Mouse (Mus musculus): ENCODE results near the gene Smok3b. TPM values are rescaled to one million over a fixed set of nuclear protein-coding genes. Genes with fewer than 3 reads are reported as not detected.

Gene Smok3b
- polyA plus RNA-seq, 1 experiment from 2014 or later, result not detected

DNA sequence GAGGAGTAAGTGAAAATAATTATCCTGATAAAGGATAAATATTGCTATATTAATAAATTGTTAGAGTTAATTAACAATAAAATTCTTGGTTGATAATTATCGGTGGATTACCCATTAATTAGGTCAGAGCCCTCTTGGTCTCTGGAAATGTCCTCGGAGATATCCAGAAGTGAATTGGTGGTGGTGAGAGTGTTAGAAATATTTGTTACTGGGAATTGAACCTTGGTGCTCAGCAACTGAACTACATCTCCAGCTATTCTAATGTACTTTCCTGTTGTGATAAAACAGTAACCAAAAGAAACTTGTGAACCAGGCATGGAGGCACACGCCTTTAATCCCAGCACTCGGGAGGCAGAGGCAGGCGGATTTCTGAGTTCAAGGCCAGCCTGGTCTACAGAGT is 59.2 kb downstream of the Smok3b start:
- 88% methylated on average over 5 of the region's 5 CpGs for WGBS
- Histone ChIP-seq H3K4me2 (ENCODE audit: low read depth, low read length, severe bottlenecking) (no peak overlapping the region), H3K4me1 (replicated peaks; ENCODE audit: control insufficient read depth, insufficient read depth, low read length) (no peaks in the 10 kb centered on the region), H3K27ac (ENCODE audit: low read depth, low read length) (no peak overlapping the region), H3K9ac (ENCODE audit: low read length) (no peak overlapping the region), H3K4me3 (ENCODE audit: low read depth, low read length) (no peak overlapping the region), H3K27me3 (ENCODE audit: control insufficient read depth, insufficient read depth, low read length) (no peaks in the 10 kb centered on the region), H3K36me3 (ENCODE audit: control insufficient read depth, insufficient read depth, low read length) (no peaks in the 10 kb centered on the region), H3K9me3 (ENCODE audit: control insufficient read depth, low read length) (no peaks in the 10 kb centered on the region)
- DNase-seq (ENCODE audit: low spot score) (no peak), ATAC-seq (replicated peaks; ENCODE audit: low FRiP score) (no peak)

DNA sequence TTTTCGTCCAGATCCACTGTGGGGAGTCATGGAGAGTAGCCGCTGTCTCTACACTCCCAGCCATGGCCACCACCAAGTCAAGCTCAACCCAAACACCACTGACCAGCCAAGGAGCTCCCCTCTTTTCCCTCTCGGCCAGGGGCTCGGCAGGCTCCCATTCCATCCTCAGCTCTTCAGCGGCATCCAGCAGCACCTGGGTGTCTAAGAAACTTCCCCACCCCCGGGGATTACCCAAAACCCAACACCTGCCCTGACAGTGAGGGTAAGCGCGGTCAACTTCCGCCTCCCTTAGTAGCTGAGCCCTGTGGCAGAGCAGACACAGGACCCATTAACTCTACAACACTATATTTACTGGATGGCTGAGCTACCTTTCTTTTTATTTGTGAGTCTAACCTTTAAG is 60.2 kb downstream of the Smok3b start:
- Histone ChIP-seq H3K27ac (ENCODE audit: low read depth, low read length) (no peak overlapping the region), H3K27me3 (ENCODE audit: control insufficient read depth, insufficient read depth, low read length) (no peaks in the 10 kb centered on the region), H3K4me2 (ENCODE audit: low read depth, low read length, severe bottlenecking) (no peak overlapping the region), H3K4me1 (replicated peaks; ENCODE audit: control insufficient read depth, insufficient read depth, low read length) (peaks cover 2% of the 10 kb centered on the region; the same call in 1 of the 2 replicates), H3K9ac (ENCODE audit: low read length) (no peak overlapping the region), H3K9me3 (ENCODE audit: control insufficient read depth, low read length) (no peaks in the 10 kb centered on the region), H3K36me3 (ENCODE audit: control insufficient read depth, insufficient read depth, low read length) (no peaks in the 10 kb centered on the region), H3K4me3 (ENCODE audit: low read depth, low read length) (no peak overlapping the region)
- DNase-seq (ENCODE audit: low spot score) (no peak), ATAC-seq (replicated peaks; ENCODE audit: low FRiP score) (no peak)
- 86% methylated on average over 9 of the region's 9 CpGs for WGBS

DNA sequence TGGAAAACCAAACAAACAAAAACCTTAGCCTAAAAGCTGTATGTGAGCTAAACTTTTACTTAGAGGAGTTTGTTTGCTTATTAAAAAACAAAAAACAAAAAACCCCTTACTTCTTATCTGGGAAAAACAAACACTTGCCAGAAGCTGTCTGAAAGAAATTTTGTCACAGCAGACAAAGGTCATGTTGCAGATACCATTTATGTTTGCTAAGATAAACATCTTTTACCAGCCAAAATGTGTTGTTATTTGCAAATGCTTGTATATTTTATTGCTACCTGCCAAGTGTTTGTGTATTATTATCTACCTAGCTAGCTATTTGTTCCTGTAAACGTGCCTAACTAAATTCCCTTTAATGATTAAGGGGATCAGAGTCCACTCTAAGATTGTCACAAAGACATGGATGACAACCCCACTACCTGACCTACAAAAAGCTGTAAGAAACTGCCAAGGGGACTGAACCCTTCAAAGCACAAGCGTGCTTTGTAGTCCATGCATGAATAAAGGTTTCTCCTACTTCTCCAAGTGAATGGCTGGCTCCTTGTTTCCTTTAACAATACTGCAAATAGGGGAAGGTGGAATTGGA is 62.2 kb downstream of the Smok3b start:
- ATAC-seq (replicated peaks; ENCODE audit: low FRiP score), result no peak

DNA sequence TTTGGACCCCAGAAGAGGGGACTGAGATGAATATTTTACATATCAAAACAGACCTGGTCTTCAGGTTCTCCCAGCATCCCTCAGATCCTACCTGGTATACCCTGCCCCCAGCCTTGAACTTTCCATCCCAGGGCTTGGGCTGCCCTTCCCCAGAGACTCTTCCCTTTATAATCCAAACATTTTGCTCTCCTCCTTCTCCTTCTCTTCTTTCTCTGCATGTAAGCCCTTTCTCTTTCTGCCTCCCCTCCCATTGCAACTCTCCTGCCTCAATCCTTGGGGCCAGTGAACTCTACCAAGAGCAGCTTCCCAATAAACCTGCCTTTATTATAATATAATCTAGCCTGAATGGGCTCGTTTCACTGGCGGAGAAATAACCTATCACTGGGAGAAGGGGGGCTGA is 62.7 kb downstream of the Smok3b start:
- Histone ChIP-seq H3K4me1 (replicated peaks; ENCODE audit: control insufficient read depth, insufficient read depth, low read length) (peaks cover 4% of the 10 kb centered on the region; the same call in 1 of the 2 replicates), H3K9ac (ENCODE audit: low read length) (no peak overlapping the region), H3K36me3 (ENCODE audit: control insufficient read depth, insufficient read depth, low read length) (no peaks in the 10 kb centered on the region; the same call in 1 of the 2 replicates), H3K4me3 (ENCODE audit: low read depth, low read length) (no peak overlapping the region), H3K9me3 (ENCODE audit: control insufficient read depth, low read length) (no peaks in the 10 kb centered on the region), H3K27me3 (ENCODE audit: control insufficient read depth, insufficient read depth, low read length) (no peaks in the 10 kb centered on the region), H3K27ac (ENCODE audit: low read depth, low read length) (no peak overlapping the region), H3K4me2 (ENCODE audit: low read depth, low read length, severe bottlenecking) (no peak overlapping the region)
- 89% methylated on average over 2 of the region's 2 CpGs for WGBS
- DNase-seq (ENCODE audit: low spot score) (no peak), ATAC-seq (replicated peaks; ENCODE audit: low FRiP score) (no peak)

More for the DNA sequence above, 62.2 kb downstream of the Smok3b start:
- H3K4me1 ChIP-seq (replicated peaks; ENCODE audit: control insufficient read depth, insufficient read depth, low read length), result peaks cover 4% of the 10 kb centered on the region; the same call in 1 of the 2 replicates
- no peak for DNase-seq (ENCODE audit: low spot score)
- no peak overlapping the region for H3K27ac ChIP-seq (ENCODE audit: low read depth, low read length)
- no peak overlapping the region for H3K4me3 ChIP-seq (ENCODE audit: low read depth, low read length)
- no peaks in the 10 kb centered on the region for H3K9me3 ChIP-seq (ENCODE audit: control insufficient read depth, low read length)
- H3K36me3 ChIP-seq (ENCODE audit: control insufficient read depth, insufficient read depth, low read length), result no peaks in the 10 kb centered on the region; the same call in 1 of the 2 replicates
- WGBS, result 71% methylated on average over 2 of the region's 2 CpGs
- no peaks in the 10 kb centered on the region for H3K27me3 ChIP-seq (ENCODE audit: control insufficient read depth, insufficient read depth, low read length)
- no peak overlapping the region for H3K9ac ChIP-seq (ENCODE audit: low read length)
- no peak overlapping the region for H3K4me2 ChIP-seq (ENCODE audit: low read depth, low read length, severe bottlenecking)

DNA sequence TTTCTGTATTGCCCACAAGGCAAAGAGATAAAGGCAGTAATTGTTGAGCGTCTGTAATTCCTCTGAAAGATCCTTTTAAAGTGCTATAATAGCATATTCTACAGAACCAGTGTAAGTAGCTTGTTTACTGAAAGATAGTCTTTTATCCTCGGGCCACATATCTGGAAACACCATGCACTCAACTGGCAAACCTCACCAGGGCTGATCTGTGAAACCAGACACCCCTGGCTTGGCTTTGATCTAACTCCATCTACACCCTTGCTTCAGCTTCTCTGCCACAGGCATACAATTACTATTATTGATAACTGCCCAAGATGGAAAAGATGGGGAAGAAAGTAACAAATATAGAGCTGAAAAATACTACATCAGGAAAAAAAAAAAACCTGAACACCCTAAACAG is 63.3 kb downstream of the Smok3b start:
- Histone ChIP-seq H3K27me3 (ENCODE audit: control insufficient read depth, insufficient read depth, low read length) (no peaks in the 10 kb centered on the region), H3K4me1 (replicated peaks; ENCODE audit: control insufficient read depth, insufficient read depth, low read length) (peaks cover 4% of the 10 kb centered on the region; the same call in 1 of the 2 replicates), H3K9me3 (ENCODE audit: control insufficient read depth, low read length) (no peaks in the 10 kb centered on the region), H3K36me3 (ENCODE audit: control insufficient read depth, insufficient read depth, low read length) (no peaks in the 10 kb centered on the region; the same call in 1 of the 2 replicates), H3K4me3 (ENCODE audit: low read depth, low read length) (peak overlapping the region; percentile 94), H3K4me2 (ENCODE audit: low read depth, low read length, severe bottlenecking) (peak overlapping the region; percentile 24; the same call in 1 of the 2 replicates), H3K27ac (ENCODE audit: low read depth, low read length) (no peak overlapping the region), H3K9ac (ENCODE audit: low read length) (peak overlapping the region; percentile 99)
- WGBS, result 70% methylated on average over 2 of the region's 2 CpGs
- DNase-seq (ENCODE audit: low spot score), result no peak
- ATAC-seq (replicated peaks; ENCODE audit: low FRiP score), result peak; percentile 25; the same call in 1 of the 2 replicates

DNA sequence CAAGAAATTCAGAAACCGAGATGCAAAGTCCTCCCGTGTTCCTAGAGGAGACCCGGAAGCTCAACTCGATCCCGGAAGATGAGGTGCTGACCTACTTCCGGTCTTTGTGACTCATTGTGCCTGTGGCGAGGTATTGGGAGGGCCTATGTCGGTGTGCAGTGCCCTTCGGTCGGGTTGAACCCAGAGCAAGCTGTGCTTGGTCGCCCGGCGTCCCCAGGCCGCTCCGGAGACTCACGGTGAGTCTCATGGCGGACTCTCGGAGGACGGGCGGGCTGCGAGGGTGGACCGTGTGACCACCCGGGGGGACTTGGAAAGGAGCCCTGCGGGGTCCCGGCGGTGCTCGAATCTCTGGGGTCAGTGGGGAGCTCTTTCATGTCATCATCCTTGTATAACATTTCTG is 63.8 kb downstream of the Smok3b start, which contains the start of gene Zkscan1:
Gene Zkscan1 (plus strand): TSS at position 89 of the 400 bp plus-strand sequence.
- Histone ChIP-seq H3K4me3 (ENCODE audit: low read depth, low read length) (peak within 1 kb of the TSS; percentile 94), H3K9me3 (ENCODE audit: control insufficient read depth, low read length) (no peaks in the 10 kb centered on the region), H3K9ac (ENCODE audit: low read length) (peak within 1 kb of the TSS; percentile 99), H3K27ac (ENCODE audit: low read depth, low read length) (peak within 1 kb of the TSS; percentile 66), H3K27me3 (ENCODE audit: control insufficient read depth, insufficient read depth, low read length) (no peaks in the 10 kb centered on the region), H3K4me2 (ENCODE audit: low read depth, low read length, severe bottlenecking) (peak within 1 kb of the TSS; percentile 70), H3K36me3 (ENCODE audit: control insufficient read depth, insufficient read depth, low read length) (no peaks in the 10 kb centered on the region; the same call in 1 of the 2 replicates), H3K4me1 (replicated peaks; ENCODE audit: control insufficient read depth, insufficient read depth, low read length) (peaks cover 4% of the 10 kb centered on the region; the same call in 1 of the 2 replicates)
- ATAC-seq (replicated peaks; ENCODE audit: low FRiP score) (peak; percentile 94), DNase-seq (ENCODE audit: low spot score) (peak; percentile 86)
- WGBS, result under 1% methylated on average over 27 of the region's 27 CpGs

DNA sequence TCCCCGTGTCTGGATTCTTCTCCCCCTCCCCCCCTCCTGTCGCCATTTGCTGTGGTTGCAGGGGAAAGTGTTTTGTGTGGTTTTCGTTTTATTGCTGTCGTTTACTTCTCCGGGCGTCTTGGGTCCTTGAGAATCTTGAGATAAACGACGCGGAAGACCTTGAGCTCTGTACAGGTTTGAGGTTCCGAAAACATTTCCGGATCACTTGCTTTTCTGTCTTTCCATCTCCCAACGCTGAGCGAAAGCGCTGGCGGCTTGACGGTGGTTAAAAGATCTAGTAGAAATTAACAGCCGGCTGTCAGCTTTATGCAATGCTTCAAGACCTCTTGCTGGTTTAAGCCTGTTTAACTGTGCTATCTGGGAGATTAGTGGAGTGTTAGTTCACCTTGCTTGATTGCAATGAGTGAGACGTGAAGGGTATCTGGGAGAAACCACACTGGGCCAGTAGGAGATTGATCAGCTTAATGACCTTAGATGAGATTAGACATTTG is 64.2 kb downstream of the Smok3b start:
- peak overlapping the region; percentile 99 for H3K9ac ChIP-seq (ENCODE audit: low read length)
- H3K4me3 ChIP-seq (ENCODE audit: low read depth, low read length), result peak overlapping the region; percentile 94
- peak overlapping the region; percentile 70 for H3K4me2 ChIP-seq (ENCODE audit: low read depth, low read length, severe bottlenecking)
- under 1% methylated on average over 18 of the region's 18 CpGs for WGBS
- no peaks in the 10 kb centered on the region for H3K9me3 ChIP-seq (ENCODE audit: control insufficient read depth, low read length)
- ATAC-seq (replicated peaks; ENCODE audit: low FRiP score), result 0 out of 2 replicates have a peak, but pooled peaks have one; percentile 8
- no peak for DNase-seq (ENCODE audit: low spot score)
- no peaks in the 10 kb centered on the region for H3K27me3 ChIP-seq (ENCODE audit: control insufficient read depth, insufficient read depth, low read length)
- no peaks in the 10 kb centered on the region; the same call in 1 of the 2 replicates for H3K36me3 ChIP-seq (ENCODE audit: control insufficient read depth, insufficient read depth, low read length)
- peaks cover 4% of the 10 kb centered on the region; the same call in 1 of the 2 replicates for H3K4me1 ChIP-seq (replicated peaks; ENCODE audit: control insufficient read depth, insufficient read depth, low read length)
- peak overlapping the region; percentile 66 for H3K27ac ChIP-seq (ENCODE audit: low read depth, low read length)

DNA sequence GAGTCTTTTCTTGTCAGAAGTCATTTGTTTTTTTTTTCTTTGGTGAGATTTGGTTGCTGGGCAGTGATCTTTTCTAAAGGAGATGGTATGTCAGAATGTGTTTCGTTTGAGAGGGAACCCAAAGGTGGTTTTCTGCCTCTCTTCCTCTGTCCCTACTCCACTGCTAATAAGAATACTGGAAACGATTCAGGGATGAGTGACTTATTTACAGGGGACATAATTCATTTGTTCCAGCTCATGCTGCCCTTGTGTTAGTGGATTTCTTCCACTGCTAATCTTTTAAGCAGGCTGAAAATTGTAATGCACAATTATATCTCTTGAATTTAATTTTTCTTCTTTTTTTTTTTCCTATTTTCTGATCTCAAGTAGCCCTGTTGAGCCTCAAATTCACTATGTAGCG is 65.6 kb downstream of the Smok3b start:
- Histone ChIP-seq H3K27ac (ENCODE audit: low read depth, low read length) (no peak overlapping the region), H3K27me3 (ENCODE audit: control insufficient read depth, insufficient read depth, low read length) (no peaks in the 10 kb centered on the region), H3K9ac (ENCODE audit: low read length) (no peak overlapping the region; the same call in 1 of the 2 replicates), H3K4me1 (replicated peaks; ENCODE audit: control insufficient read depth, insufficient read depth, low read length) (peaks cover 4% of the 10 kb centered on the region; the same call in 1 of the 2 replicates), H3K4me2 (ENCODE audit: low read depth, low read length, severe bottlenecking) (peak overlapping the region; percentile 15; the same call in 1 of the 2 replicates), H3K9me3 (ENCODE audit: control insufficient read depth, low read length) (no peaks in the 10 kb centered on the region), H3K36me3 (ENCODE audit: control insufficient read depth, insufficient read depth, low read length) (no peaks in the 10 kb centered on the region; the same call in 1 of the 2 replicates), H3K4me3 (ENCODE audit: low read depth, low read length) (no peak overlapping the region)
- ATAC-seq (replicated peaks; ENCODE audit: low FRiP score) (no peak), DNase-seq (ENCODE audit: low spot score) (no peak)
- 91% methylated on average over 3 of the region's 3 CpGs for WGBS

Data from forebrain, embryonic 11.5 days (tissue).